Mouse (Mus musculus) splenic B cell, adult 2 months (primary cell): ENCODE measurements around the gene St3gal5.
A peak's percentile ranks its signal among the peaks of the same experiment; 100 is the strongest.
"Not testable (repeated sequence)": the region's sequence is repeated elsewhere in the genome, so short reads cannot be mapped to it uniquely, and the experiment has no call there.

ENCODE experiments used
- DNase-seq: peaks from one replicate; pipeline ENCODE4 v3.0.0-alpha.2; 2011; ENCODE audit warnings: low read depth, low spot score
- H3K27me3 ChIP-seq: 2 replicates; pipeline ENCODE4 v1.6.1; 2012; ENCODE audit warnings: mild to moderate bottlenecking, low read length, moderate library complexity, mixed read lengths; ENCODE audit not compliant: control insufficient read depth, poor library complexity, insufficient read depth, severe bottlenecking
- H3K36me3 ChIP-seq: 2 replicates; pipeline ENCODE4 v1.6.1; 2012; ENCODE audit warnings: mild to moderate bottlenecking, low read length, moderate library complexity, mixed read lengths; ENCODE audit not compliant: control insufficient read depth, poor library complexity, insufficient read depth, severe bottlenecking

The St3gal5 gene

DNA sequence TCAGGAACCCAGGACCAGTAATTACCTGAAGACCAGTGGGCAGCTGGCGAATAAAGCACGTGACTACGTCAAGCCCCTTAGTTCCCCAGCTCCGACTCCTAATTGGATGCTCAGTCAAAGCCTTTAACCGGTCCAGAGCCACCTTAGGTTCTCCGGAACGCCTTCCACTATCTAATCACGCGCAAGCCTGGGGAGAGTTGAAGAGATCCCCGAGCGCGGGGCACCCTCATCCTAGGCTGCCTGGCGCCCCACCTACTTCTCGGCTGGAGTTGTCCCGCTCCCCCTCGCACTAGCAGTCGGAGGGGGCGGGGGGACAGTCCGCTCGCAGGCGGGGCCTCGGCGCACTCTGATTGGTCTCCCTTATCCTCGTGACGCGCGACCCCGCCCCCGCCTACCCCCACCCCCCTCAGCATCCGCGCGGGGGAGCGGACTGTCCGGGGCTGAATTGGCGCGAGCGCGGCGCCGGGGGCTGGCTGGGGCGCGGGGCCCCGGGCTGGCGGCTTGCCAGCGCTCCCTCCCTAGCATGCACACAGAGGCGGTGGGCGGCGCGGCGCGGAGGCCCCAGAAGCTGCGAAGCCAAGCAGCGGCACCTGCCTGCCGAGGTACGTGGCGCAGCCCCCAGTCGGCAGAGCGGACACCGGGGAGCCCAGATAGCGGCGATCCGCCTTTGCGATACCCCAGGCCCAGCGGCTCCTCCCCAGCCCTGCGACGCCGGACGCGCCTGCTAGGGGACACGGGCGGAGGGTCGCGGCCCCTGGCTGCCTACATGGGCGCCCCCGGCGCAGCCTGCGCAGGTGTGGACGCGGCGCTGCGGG lies at the start of gene St3gal5:
Gene St3gal5 (plus strand): TSS at position 412 of the 815 bp plus-strand sequence.
- Histone ChIP-seq H3K27me3 (no peaks in the 10 kb centered on the region), H3K36me3 (no peaks in the 10 kb centered on the region)
- DNase-seq, result peak; percentile 87

DNA sequence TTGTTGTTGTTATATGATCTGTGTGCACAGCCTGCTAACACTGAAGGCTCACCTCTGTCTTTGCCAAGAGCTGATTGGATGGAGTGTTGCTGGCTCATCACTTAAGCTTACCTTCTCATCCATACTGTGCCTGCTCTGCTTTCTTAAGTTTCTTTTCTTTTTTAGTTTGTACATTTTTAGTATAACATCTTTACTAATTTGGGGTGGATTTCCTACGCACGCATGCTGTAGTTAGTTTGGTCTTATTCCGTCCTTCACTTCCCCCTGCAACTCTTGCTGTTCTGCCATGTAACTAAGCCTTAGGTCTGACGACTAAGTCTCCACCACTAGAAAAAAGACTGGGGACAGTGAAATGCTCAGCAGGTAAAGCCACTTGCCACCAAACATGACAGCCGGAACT lies 48.7 kb upstream of the St3gal5 start:
- H3K27me3 ChIP-seq, result no peaks in the 10 kb centered on the region
- H3K36me3 ChIP-seq, result no peaks in the 10 kb centered on the region
- DNase-seq, result no peak

- no peak for DNase-seq
Measured at GRCm38 (mm10) chr6:72049941-72050340, 47.5 kb upstream of the St3gal5 start.

DNA sequence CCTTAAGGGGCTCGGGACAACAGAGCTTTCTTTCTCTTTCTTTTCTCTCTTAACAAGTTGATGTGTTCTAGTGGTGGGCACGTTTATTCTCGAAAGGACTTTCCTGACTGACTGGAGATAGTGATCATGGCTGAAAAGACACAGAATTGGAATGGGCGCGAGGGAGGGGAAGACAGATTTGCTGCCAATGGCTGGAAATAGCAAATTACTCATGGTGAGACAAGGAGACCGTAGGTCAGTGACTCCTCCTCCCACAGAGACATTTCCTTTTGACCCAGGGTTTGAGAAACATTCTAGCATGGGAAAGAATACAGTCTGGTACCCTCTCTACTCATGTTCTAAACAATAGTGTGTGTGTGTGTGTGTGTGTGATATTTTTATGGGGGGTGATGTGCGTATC lies 46.6 kb upstream of the St3gal5 start:
- H3K27me3 ChIP-seq, result no peaks in the 10 kb centered on the region
- DNase-seq, result no peak
- H3K36me3 ChIP-seq, result no peaks in the 10 kb centered on the region

More at GRCm38 (mm10) chr6:72049941-72050340, 47.5 kb upstream of the St3gal5 start:
- no peaks in the 10 kb centered on the region for H3K36me3 ChIP-seq
- H3K27me3 ChIP-seq, result no peaks in the 10 kb centered on the region

DNA sequence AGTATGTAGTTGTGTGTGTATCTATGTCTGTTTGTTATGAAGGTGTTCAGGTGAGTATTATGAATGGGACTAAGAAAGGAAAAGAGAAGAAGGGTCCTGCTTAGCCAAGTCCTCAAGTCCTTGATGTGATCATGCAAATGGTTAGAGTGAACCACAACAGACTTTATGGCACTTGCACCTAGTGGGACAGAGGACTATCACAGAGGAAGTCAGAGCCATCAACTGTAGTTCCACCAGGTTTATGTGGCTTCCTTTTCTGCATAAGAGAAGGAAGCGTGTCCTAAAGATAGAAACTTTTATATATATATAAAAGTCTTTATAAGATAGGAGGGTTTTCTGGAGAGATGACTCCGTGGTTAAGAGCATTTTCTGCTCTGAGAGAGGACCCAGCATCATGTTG lies 46.1 kb upstream of the St3gal5 start:
- no peaks in the 10 kb centered on the region for H3K27me3 ChIP-seq
- no peaks in the 10 kb centered on the region for H3K36me3 ChIP-seq
- DNase-seq, result peak; percentile 54

DNA sequence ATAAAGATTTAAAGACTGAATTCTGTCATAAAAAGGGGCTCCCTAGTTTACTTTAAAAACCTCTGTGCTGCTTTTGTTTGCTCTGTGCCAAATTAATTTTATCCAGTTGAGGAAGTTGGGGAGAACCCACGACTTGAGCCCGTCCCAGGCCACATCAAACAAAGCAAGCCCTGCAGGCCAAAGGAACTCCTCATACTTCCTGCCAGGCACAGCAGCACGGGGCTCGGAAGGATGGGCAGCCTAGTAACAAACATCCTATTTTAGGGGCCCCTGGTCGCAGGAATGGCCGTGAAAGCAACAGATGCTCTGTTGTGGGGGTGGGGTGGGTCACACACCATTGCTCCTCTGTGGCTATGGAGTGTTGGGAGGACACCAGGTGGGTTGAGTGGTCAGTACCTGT lies 45.6 kb upstream of the St3gal5 start:
- Histone ChIP-seq H3K27me3 (no peaks in the 10 kb centered on the region), H3K36me3 (no peaks in the 10 kb centered on the region)
- peak; percentile 11 for DNase-seq

- Histone ChIP-seq H3K27me3 (no peaks in the 10 kb centered on the region), H3K36me3 (no peaks in the 10 kb centered on the region)
- no peak for DNase-seq
Measured at GRCm38 (mm10) chr6:72056548-72056947, 40.8 kb upstream of the St3gal5 start.

DNA sequence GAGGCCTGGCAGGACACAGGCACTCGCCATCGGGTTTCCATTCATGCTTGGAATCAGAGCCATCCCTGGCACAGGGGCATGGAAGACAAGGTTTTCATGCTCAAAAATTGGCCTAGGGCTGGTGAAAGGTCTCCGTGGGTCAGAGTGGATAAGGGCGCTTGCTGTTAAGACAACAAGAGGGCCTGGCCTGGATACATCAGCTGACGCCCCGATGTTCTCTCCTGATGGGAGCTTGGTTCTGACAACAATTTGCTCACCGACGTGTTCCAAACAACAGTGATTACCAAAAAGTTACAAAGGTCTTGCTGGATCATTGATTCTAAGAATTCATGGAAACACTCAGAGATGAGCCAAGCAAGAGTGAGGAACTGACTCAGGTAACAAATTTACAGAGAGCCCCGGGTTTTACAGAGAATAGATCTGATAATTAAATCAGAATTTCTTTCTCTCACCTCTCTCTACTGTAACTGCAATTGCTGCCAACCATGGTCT lies 38.9 kb upstream of the St3gal5 start:
- Histone ChIP-seq H3K36me3 (no peaks in the 10 kb centered on the region), H3K27me3 (no peaks in the 10 kb centered on the region)
- no peak for DNase-seq

DNA sequence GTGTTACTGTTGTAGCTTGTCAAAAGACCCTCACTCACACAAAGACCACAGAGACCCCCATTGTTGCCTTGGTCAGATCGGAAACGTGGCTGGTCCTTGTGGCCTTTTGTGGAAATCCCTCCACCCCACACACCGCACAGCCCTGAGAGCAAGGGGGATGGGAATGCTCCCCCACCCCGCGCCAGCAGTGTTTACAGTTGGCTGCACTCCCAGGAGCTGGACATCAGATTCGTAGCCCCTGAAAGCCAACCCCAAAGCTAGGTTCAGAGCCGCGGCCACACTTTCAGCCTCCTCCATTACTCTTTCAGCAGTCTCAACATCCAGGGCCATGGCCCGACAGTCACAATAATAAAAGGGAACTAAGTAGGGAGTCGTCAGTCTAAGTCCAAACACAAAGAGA lies 36.7 kb upstream of the St3gal5 start:
- H3K27me3 ChIP-seq, DNase-seq, H3K36me3 ChIP-seq: not testable (repeated sequence)

DNA sequence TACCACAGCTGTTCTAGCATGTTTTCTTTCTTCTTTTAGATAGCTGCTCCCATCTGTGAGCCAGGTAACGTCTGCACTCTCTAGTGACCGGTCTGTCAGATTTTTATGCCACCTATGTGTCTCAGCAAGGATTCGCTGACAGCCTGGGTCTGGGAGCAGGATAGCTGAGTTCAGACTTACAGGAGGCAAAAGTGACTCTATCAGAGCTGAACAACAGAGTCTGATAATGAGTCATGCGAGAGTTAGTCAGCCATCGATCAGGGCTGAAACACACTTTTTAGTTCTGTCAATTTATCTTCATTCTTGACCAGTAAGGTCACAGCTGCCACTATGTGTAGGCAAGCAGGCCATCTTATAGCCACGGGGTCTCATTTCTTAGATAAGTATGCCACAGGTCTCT lies 33.7 kb upstream of the St3gal5 start:
- no peaks in the 10 kb centered on the region for H3K27me3 ChIP-seq
- no peak for DNase-seq
- no peaks in the 10 kb centered on the region for H3K36me3 ChIP-seq

DNA sequence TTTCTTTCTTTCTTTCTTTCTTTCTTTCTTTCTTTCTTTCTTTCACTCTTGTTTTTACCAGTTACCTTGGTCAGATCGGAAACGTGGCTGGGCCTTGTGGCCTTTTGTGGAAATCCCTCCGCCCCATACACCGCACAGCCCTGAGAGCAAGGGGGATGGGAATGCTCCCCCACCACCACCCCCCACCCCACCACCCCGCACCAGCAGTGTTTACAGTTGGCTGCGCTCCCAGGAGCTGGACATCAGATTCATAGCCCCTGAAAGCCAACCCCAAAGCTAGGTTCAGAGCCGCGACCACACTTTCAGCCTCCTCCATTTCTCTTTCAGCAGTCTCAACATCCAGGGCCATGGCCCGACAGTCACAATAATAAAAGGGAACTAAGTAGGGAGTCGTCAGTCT lies 31.4 kb upstream of the St3gal5 start:
- no peaks in the 10 kb centered on the region for H3K27me3 ChIP-seq
- DNase-seq, result no peak
- H3K36me3 ChIP-seq, result no peaks in the 10 kb centered on the region

DNA sequence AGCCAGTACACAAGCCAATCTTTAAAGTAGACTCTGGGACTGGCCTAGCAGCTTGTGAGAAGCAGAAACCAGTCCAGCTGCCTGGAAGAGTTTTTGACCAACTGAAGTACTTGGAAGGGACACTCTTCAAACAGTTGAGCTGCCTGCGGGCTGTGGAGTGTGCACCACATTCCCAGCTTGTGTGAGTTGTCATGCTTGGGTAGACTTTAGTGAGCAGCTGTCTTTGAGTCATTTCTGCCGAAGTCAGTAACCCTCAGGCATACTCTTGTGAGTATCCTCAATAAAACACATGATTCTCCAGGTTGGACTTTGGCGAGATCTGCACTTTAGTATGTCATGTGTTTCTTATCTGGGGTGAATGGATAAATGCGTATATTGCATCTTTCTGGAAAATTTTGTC lies 29.0 kb upstream of the St3gal5 start:
- Histone ChIP-seq H3K27me3 (no peaks in the 10 kb centered on the region), H3K36me3 (no peaks in the 10 kb centered on the region)
- DNase-seq, result no peak

- H3K36me3 ChIP-seq, result no peaks in the 10 kb centered on the region
- DNase-seq, result no peak
- H3K27me3 ChIP-seq, result no peaks in the 10 kb centered on the region
Measured at GRCm38 (mm10) chr6:72071281-72071870, 26.0 kb upstream of the St3gal5 start.

GRCm38 (mm10) chr6:72073781-72074180 lies 23.6 kb upstream of the St3gal5 start:
- no peaks in the 10 kb centered on the region for H3K27me3 ChIP-seq
- H3K36me3 ChIP-seq, result no peaks in the 10 kb centered on the region
- DNase-seq, result no peak

DNA sequence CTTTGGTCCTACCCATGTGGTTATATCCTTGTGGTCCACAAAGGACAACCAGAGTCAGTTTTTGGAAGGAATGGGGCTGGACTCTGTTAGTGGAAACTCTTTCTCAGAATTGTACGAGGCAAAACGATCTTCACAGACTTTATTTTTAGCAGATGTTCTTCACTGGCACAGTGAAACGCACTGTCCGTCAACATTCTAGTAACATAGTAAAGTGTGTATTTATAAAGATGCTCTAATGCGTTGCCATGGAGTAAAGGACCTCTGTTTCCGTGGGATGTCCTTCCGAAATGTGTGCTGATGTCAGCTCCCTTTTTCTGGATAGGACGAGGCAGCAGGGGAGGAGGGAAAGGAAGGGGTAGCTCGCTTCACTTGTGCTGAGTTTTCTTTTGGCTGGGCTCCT lies 20.9 kb upstream of the St3gal5 start:
- H3K36me3 ChIP-seq, result no peaks in the 10 kb centered on the region
- no peaks in the 10 kb centered on the region for H3K27me3 ChIP-seq
- no peak for DNase-seq
